Mouse (Mus musculus): ENCODE measurements around the gene Fgfr2.

DNA sequence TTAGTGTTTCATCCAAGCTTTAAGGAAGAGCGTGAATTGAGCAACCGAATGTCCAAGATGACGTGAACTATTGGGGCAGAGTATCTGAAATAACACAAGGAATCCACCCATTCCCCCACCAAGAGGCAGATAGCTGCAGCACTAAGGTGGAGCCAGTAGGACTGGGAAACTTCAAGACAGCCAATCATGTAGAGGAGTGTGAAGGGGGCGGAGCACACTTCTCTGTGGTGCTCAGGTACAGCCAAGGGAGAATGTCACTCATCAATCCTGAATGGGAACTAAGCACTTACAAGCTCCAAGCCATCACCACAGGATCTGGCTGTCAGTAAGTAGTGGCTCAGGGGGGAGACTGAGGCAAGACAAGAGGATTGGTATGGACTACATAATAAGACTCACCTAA lies 32.5 kb downstream of the Fgfr2 start:
- TF ChIP-seq CTCF (IDR thresholded peaks at IDR 0.05; ENCODE audit: low read depth): no peak
- no peak for TF ChIP-seq EP300 (IDR thresholded peaks at IDR 0.05; ENCODE audit: low read depth)

All from liver, postnatal 0 days (tissue).